Mouse (Mus musculus) gastrocnemius, adult 18-20 months (tissue): ENCODE data around the gene Coq10b. TPM values are rescaled to one million over a fixed set of nuclear protein-coding genes. Genes with fewer than 3 reads are reported as not detected.

ENCODE experiments used
- DNase-seq: peaks from one replicate; pipeline ENCODE4 v3.0.0; 2021; ENCODE audit warnings: low spot score
- total RNA-seq, 2 experiments: library from RNA; stranded (reverse); gene quantifications; 2 replicates each; pipeline ENCODE4 v1.2.3; 2021

Gene Coq10b
- total RNA-seq, 2 experiments from 2014 or later = 21.4 to 21.9 TPM

- DNase-seq = no peak
Measured at GRCm38 (mm10) chr1:55106919-55107585, 54.5 kb downstream of the Coq10b start.

GRCm38 (mm10) chr1:55107644-55108043, 55.1 kb downstream of the Coq10b start:
- DNase-seq = no peak

GRCm38 (mm10) chr1:55108473-55108872, 55.9 kb downstream of the Coq10b start:
- DNase-seq = no peak

GRCm38 (mm10) chr1:55109066-55109766, 56.6 kb downstream of the Coq10b start:
- no peak for DNase-seq

Other genes with a start within 250 kb of the Coq10b start
- gene Ankrd44, start 126.4 kb upstream of the Coq10b start, total RNA-seq = 1 to 10 TPM; 5.0 to 6.5 TPM
- 10 to 100 TPM; 43.8 to 45.8 TPM for gene Sf3b1, start 25.3 kb upstream of the Coq10b start, total RNA-seq
- gene Hspe1, start 35.4 kb downstream of the Coq10b start, total RNA-seq = 10 to 100 TPM; 83.9 to 93.0 TPM
- 100 to 1,000 TPM; 161 to 176 TPM for gene Hspd1, start 35.5 kb downstream of the Coq10b start, total RNA-seq
- 10 to 100 TPM; 37.8 to 38.0 TPM for gene Mob4, start 78.5 kb downstream of the Coq10b start, total RNA-seq
- gene Rftn2, start 174.0 kb downstream of the Coq10b start, total RNA-seq = 1 to 10 TPM; 2.4 to 3.3 TPM
- gene Mars2, start 184.4 kb downstream of the Coq10b start, total RNA-seq = 1 to 10 TPM; 2.5 TPM